Mouse (Mus musculus) forebrain, embryonic 12.5 days (tissue): ENCODE data around the gene Leng9. TPM values are rescaled to one million over a fixed set of nuclear protein-coding genes. Genes with fewer than 3 reads are reported as not detected.

Source experiments
- ATAC-seq: fragments of 200-750 bp; cut with Nextera tagmentation; 2 replicates; pipeline ENCODE4 v1.8.0; 2017; ENCODE audit warnings: moderate TSS enrichment; ENCODE audit not compliant: low FRiP score
- H3K27ac ChIP-seq: fragments of 300-500 bp; sonication (generic); 2 replicates; pipeline ENCODE4 v1.5.1; 2016; ENCODE audit warnings: mild to moderate bottlenecking
- H3K27me3 ChIP-seq: fragments of 300-500 bp; sonication (generic); 2 replicates; pipeline ENCODE4 v1.6.1; 2016; ENCODE audit warnings: mild to moderate bottlenecking
- H3K36me3 ChIP-seq: fragments of 300-500 bp; sonication (generic); replicated peaks from 2 replicates; pipeline ENCODE4 v1.6.1; 2016; ENCODE audit warnings: mild to moderate bottlenecking
- H3K4me1 ChIP-seq: fragments of 300-500 bp; sonication (generic); 2 replicates; pipeline ENCODE4 v1.6.1; 2016
- H3K4me2 ChIP-seq: fragments of 300-500 bp; sonication (generic); 2 replicates; pipeline ENCODE4 v1.6.1; 2016; ENCODE audit warnings: mild to moderate bottlenecking, moderate library complexity
- H3K4me3 ChIP-seq: fragments of 300-500 bp; sonication (generic); replicated peaks from 2 replicates; pipeline ENCODE4 v1.5.1; 2016; ENCODE audit warnings: mild to moderate bottlenecking
- H3K9ac ChIP-seq: fragments of 300-500 bp; sonication (generic); 2 replicates; pipeline ENCODE4 v1.6.1; 2016; ENCODE audit warnings: mild to moderate bottlenecking
- H3K9me3 ChIP-seq: fragments of 300-500 bp; sonication (generic); 2 replicates; pipeline ENCODE4 v1.6.1; 2016
- WGBS: fragments of 180-500 bp; shearing (Covaris S2); methylation state at CpG from one replicate; pipeline ENCODE4 v1.1.7; 2016; 5-methylcytosine and 5-hydroxymethylcytosine counted together
- polyA plus RNA-seq: library from polyadenylated mRNA; unstranded; fragments of >200 nt; fragmentation: Nextera tagmentation; extraction: Ambion mirVana; gene quantifications from 2 replicates; pipeline ENCODE4 v1.2.1, GENCODE M21; 2016

Gene Leng9
- polyA plus RNA-seq, 1 experiment from 2014 or later = 3.0 TPM

GRCm38 (mm10) chr7:4149209-4150054, 742 bp downstream of the Leng9 start:
- peak; percentile 63 for ATAC-seq
- H3K27me3 ChIP-seq = peaks cover 28% of the 10 kb centered on the region
- WGBS = under 1% methylated on average over 64 of the region's 64 CpGs

GRCm38 (mm10) chr7:4148341-4149208, 1.6 kb downstream of the Leng9 start:
- H3K9ac ChIP-seq = peak overlapping the region; percentile 72
- H3K27me3 ChIP-seq = peaks cover 28% of the 10 kb centered on the region
- peak overlapping the region; percentile 80 for H3K27ac ChIP-seq
- peaks cover 45% of the 10 kb centered on the region for H3K36me3 ChIP-seq
- 28% methylated on average over 18 of the region's 18 CpGs for WGBS
- H3K4me1 ChIP-seq = peaks cover 29% of the 10 kb centered on the region
- peak; percentile 34 for ATAC-seq
- H3K4me2 ChIP-seq = peak overlapping the region; percentile 74
- no peaks in the 10 kb centered on the region for H3K9me3 ChIP-seq
- peak overlapping the region; percentile 63 for H3K4me3 ChIP-seq

More at GRCm38 (mm10) chr7:4149209-4150054, 742 bp downstream of the Leng9 start:
- peaks cover 29% of the 10 kb centered on the region for H3K4me1 ChIP-seq
- H3K4me2 ChIP-seq = peak overlapping the region; percentile 74
- no peaks in the 10 kb centered on the region for H3K9me3 ChIP-seq
- H3K4me3 ChIP-seq = peak overlapping the region; percentile 63
- peak overlapping the region; percentile 72 for H3K9ac ChIP-seq
- H3K27ac ChIP-seq = peak overlapping the region; percentile 80
- H3K36me3 ChIP-seq = peaks cover 36% of the 10 kb centered on the region

GRCm38 (mm10) chr7:4147836-4148235, 2.3 kb downstream of the Leng9 start:
- H3K27me3 ChIP-seq = peaks cover 28% of the 10 kb centered on the region
- H3K4me3 ChIP-seq = no peak overlapping the region
- 86% methylated on average over 4 of the region's 4 CpGs for WGBS
- H3K4me1 ChIP-seq = peaks cover 29% of the 10 kb centered on the region
- H3K36me3 ChIP-seq = peaks cover 52% of the 10 kb centered on the region
- ATAC-seq = no peak
- H3K27ac ChIP-seq = no peak overlapping the region
- 0 out of 2 replicates have a peak overlapping the region, but pooled peaks have one; percentile 74 for H3K4me2 ChIP-seq
- no peaks in the 10 kb centered on the region for H3K9me3 ChIP-seq
- H3K9ac ChIP-seq = no peak overlapping the region

- Histone ChIP-seq H3K4me3 (no peak overlapping the region), H3K9me3 (no peaks in the 10 kb centered on the region), H3K36me3 (peaks cover 57% of the 10 kb centered on the region), H3K27me3 (peaks cover 24% of the 10 kb centered on the region), H3K4me1 (peaks cover 29% of the 10 kb centered on the region), H3K9ac (no peak overlapping the region), H3K27ac (no peak overlapping the region), H3K4me2 (no peak overlapping the region)
- ATAC-seq = no peak
- 91% methylated on average over 20 of the region's 20 CpGs for WGBS
These were observed 2.8 kb downstream of the Leng9 start for GRCm38 (mm10) chr7:4147371-4147770.

- Histone ChIP-seq H3K27me3 (peaks cover 16% of the 10 kb centered on the region), H3K9ac (no peak overlapping the region), H3K27ac (no peak overlapping the region), H3K4me2 (no peak overlapping the region), H3K4me3 (no peak overlapping the region), H3K4me1 (peaks cover 29% of the 10 kb centered on the region), H3K9me3 (no peaks in the 10 kb centered on the region), H3K36me3 (peaks cover 66% of the 10 kb centered on the region)
- WGBS = 94% methylated on average over 23 of the region's 23 CpGs
- ATAC-seq = no peak
These were observed 3.7 kb downstream of the Leng9 start for GRCm38 (mm10) chr7:4146241-4147180.

GRCm38 (mm10) chr7:4145552-4146190, 4.5 kb downstream of the Leng9 start:
- Histone ChIP-seq H3K4me1 (peaks cover 21% of the 10 kb centered on the region), H3K4me3 (no peak overlapping the region)
- 72% methylated on average over 6 of the region's 6 CpGs for WGBS

GRCm38 (mm10) chr7:4144766-4145551, 5.2 kb downstream of the Leng9 start:
- H3K4me1 ChIP-seq = peaks cover 14% of the 10 kb centered on the region
- no peak overlapping the region for H3K9ac ChIP-seq
- H3K4me3 ChIP-seq = no peak overlapping the region
- WGBS = 94% methylated on average over 20 of the region's 20 CpGs
- H3K27me3 ChIP-seq = peaks cover under 1% of the 10 kb centered on the region; the same call in 1 of the 2 replicates
- ATAC-seq = no peak
- peaks cover 81% of the 10 kb centered on the region for H3K36me3 ChIP-seq
- H3K27ac ChIP-seq = no peak overlapping the region
- no peaks in the 10 kb centered on the region for H3K9me3 ChIP-seq
- H3K4me2 ChIP-seq = no peak overlapping the region

More at GRCm38 (mm10) chr7:4145552-4146190, 4.5 kb downstream of the Leng9 start:
- no peak for ATAC-seq
- H3K27me3 ChIP-seq = peaks cover 7% of the 10 kb centered on the region
- peaks cover 74% of the 10 kb centered on the region for H3K36me3 ChIP-seq
- H3K9ac ChIP-seq = no peak overlapping the region
- H3K9me3 ChIP-seq = no peaks in the 10 kb centered on the region
- H3K4me2 ChIP-seq = no peak overlapping the region
- H3K27ac ChIP-seq = no peak overlapping the region

GRCm38 (mm10) chr7:4144046-4144445, 6.1 kb downstream of the Leng9 start:
- no peak for ATAC-seq

GRCm38 (mm10) chr7:4143506-4143905, 6.7 kb downstream of the Leng9 start:
- no peak overlapping the region for H3K4me3 ChIP-seq
- no peak overlapping the region for H3K9ac ChIP-seq
- no peaks in the 10 kb centered on the region for H3K9me3 ChIP-seq
- WGBS = 94% methylated on average over 19 of the region's 19 CpGs
- H3K4me2 ChIP-seq = no peak overlapping the region
- H3K27me3 ChIP-seq = no peaks in the 10 kb centered on the region
- ATAC-seq = no peak
- H3K27ac ChIP-seq = no peak overlapping the region
- H3K36me3 ChIP-seq = peaks cover 96% of the 10 kb centered on the region
- H3K4me1 ChIP-seq = peaks cover 8% of the 10 kb centered on the region

More at GRCm38 (mm10) chr7:4144046-4144445, 6.1 kb downstream of the Leng9 start:
- H3K27me3 ChIP-seq = no peaks in the 10 kb centered on the region
- H3K9me3 ChIP-seq = no peaks in the 10 kb centered on the region
- H3K4me2 ChIP-seq = no peak overlapping the region
- H3K9ac ChIP-seq = no peak overlapping the region
- 94% methylated on average over 13 of the region's 13 CpGs for WGBS
- H3K4me1 ChIP-seq = peaks cover 10% of the 10 kb centered on the region
- H3K4me3 ChIP-seq = no peak overlapping the region
- H3K27ac ChIP-seq = no peak overlapping the region
- H3K36me3 ChIP-seq = peaks cover 90% of the 10 kb centered on the region

GRCm38 (mm10) chr7:4142796-4143445, 7.3 kb downstream of the Leng9 start:
- Histone ChIP-seq H3K9ac (no peak overlapping the region), H3K9me3 (no peaks in the 10 kb centered on the region), H3K4me3 (no peak overlapping the region), H3K27ac (no peak overlapping the region), H3K4me2 (no peak overlapping the region), H3K36me3 (peaks cover 99% of the 10 kb centered on the region), H3K4me1 (peaks cover 9% of the 10 kb centered on the region), H3K27me3 (no peaks in the 10 kb centered on the region)
- WGBS = 97% methylated on average over 10 of the region's 10 CpGs
- no peak for ATAC-seq
